ENCODE assay signal across 8 mouse cellular contexts in genomic region chr1:74951556-74952210, GRCm38 (mm10). TPM values are rescaled to one million over a fixed set of nuclear protein-coding genes. Genes with fewer than 3 reads are reported as not detected.
A peak's percentile ranks its signal among the peaks of the same experiment; 100 is the strongest.
DNase-seq lines count a peak whose midpoint lies in the region; ATAC-seq and TF ChIP-seq lines count a peak whose summit lies in the region.

Gene Ihh (minus strand): TSS chr1:74951672.

- H3K4me3 ChIP-seq in left cerebral cortex, adult 2 months, result peak within 1 kb of the TSS; percentile 4
- H3K4me3 ChIP-seq in neural tube, embryonic 14.5 days (ENCODE audit: low read depth, low read length), result peak within 1 kb of the TSS; percentile 24

- intact Hi-C loops in left cerebral cortex, adult 2 months (cut with DNase I), result no loop called here
- intact Hi-C loops in left cerebral cortex, postnatal 14 days (cut with DNase I), result no loop called here
- intact Hi-C loops in heart, postnatal 10 days (cut with DNase I), result no loop called here
- intact Hi-C loops in left cerebral cortex, postnatal 36 days (cut with DNase I), result no loop called here

- H3K9ac ChIP-seq in neural tube, embryonic 14.5 days (replicated peaks; ENCODE audit: low read depth, low read length), result peak within 1 kb of the TSS; percentile 25; the same call in 1 of the 2 replicates

- 1% methylated on average over 53 of the region's 55 CpGs for WGBS in large intestine, adult 2 months
- WGBS in neural tube, embryonic 14.5 days, result 3% methylated on average over 20 of the region's 55 CpGs

- no peak for ATAC-seq in neural tube, embryonic 14.5 days (ENCODE audit: low read depth)

- DNase-seq in left cerebral cortex, adult 2 months (ENCODE audit: extremely low spot score in 1 of 2, low spot score in 2 of 2), result no peak
- DNase-seq in left cerebral cortex, postnatal 14 days (ENCODE audit: low spot score in 2 of 2), result no peak
- DNase-seq in heart, postnatal 10 days, result peak; percentile 6 to 8
- no peak for DNase-seq in large intestine, adult 2 months (ENCODE audit: low read depth, low spot score)
- no peak for DNase-seq in frontal cortex, postnatal 14 days (ENCODE audit: low spot score in 2 of 2)
- DNase-seq in left cerebral cortex, postnatal 36 days (ENCODE audit: low spot score in 2 of 2), result no peak
- no peak for DNase-seq in thymus, postnatal 4 days

- H3K27me3 ChIP-seq in neural tube, embryonic 14.5 days (ENCODE audit: control insufficient read depth, insufficient read depth, low read length), result peaks cover 68% of the 10 kb centered on the region

- H3K4me1 ChIP-seq in neural tube, embryonic 14.5 days (ENCODE audit: control insufficient read depth, insufficient read depth, low read length), result peaks cover 23% of the 10 kb centered on the region; the same call in 1 of the 2 replicates

- peak within 1 kb of the TSS; percentile 52 for H3K4me2 ChIP-seq in neural tube, embryonic 14.5 days (ENCODE audit: low read depth, low read length)

- H3K36me3 ChIP-seq in neural tube, embryonic 14.5 days (ENCODE audit: control insufficient read depth, insufficient read depth, low read length), result no peaks in the 10 kb centered on the region

- TF ChIP-seq CTCF in left cerebral cortex, adult 2 months (IDR thresholded peaks at IDR 0.05), result no peak

- no peaks in the 10 kb centered on the region for H3K9me3 ChIP-seq in neural tube, embryonic 14.5 days (ENCODE audit: control insufficient read depth, low read length)

- no peak within 1 kb of the TSS for H3K27ac ChIP-seq in left cerebral cortex, adult 2 months
- H3K27ac ChIP-seq in neural tube, embryonic 14.5 days (ENCODE audit: low read depth, low read length), result no peak within 1 kb of the TSS

RNA-seq across cellular contexts. Expression of gene Ihh, which starts in this region (rescaled TPM):
- under 1 TPM; 0.45 to 0.72 TPM for total RNA-seq in left cerebral cortex, adult 2 months (2021)
- under 1 TPM; 0.30 to 0.33 TPM for total RNA-seq in left cerebral cortex, postnatal 14 days (2021)
- total RNA-seq in heart, postnatal 10 days (2021), result under 1 TPM in 1 of 2 experiments, not detected in 1; 0.14 TPM
- polyA plus RNA-seq in large intestine, adult 2 months (2012; rRNA removed), result 45.0 and 78.1 TPM in 2 replicates
- 0.24 and 0.32 TPM in 2 replicates for polyA plus RNA-seq in neural tube, embryonic 14.5 days (2014; fragmentation: Nextera tagmentation; extraction: Ambion mirVana)
- total RNA-seq in left cerebral cortex, postnatal 36 days (2021), result under 1 TPM; 0.37 to 0.48 TPM

Comparison
In these comparisons a context has a peak if more than half of its experiments do, and no peak if none do; other contexts are left out.
1. RNA of gene Ihh (polyA plus RNA-seq): 45.0 to 78.1 TPM in large intestine, adult 2 months; 0.24 to 0.32 TPM in neural tube, embryonic 14.5 days; every median in the first group is over 10 times any median in the second.
2. Peak in DNase-seq in heart, postnatal 10 days; RNA of the gene not detected or under 1 TPM.